Mouse (Mus musculus): Measurements from ENCODE around the gene Fndc11.

Gene Fndc11

GRCm38 (mm10) chr2:181220361-181220760 lies 548 bp downstream of the Fndc11 start:
- no peak for DNase-seq

- no peak for DNase-seq
Measured at GRCm38 (mm10) chr2:181224994-181225393, 5.2 kb downstream of the Fndc11 start.

- DNase-seq: no peak
Measured at GRCm38 (mm10) chr2:181227122-181227521, 7.3 kb downstream of the Fndc11 start.

GRCm38 (mm10) chr2:181228335-181228734 lies 8.5 kb downstream of the Fndc11 start:
- DNase-seq: no peak

- no peak for DNase-seq
Measured at GRCm38 (mm10) chr2:181231171-181231570, 11.4 kb downstream of the Fndc11 start.

- DNase-seq: no peak
Measured at GRCm38 (mm10) chr2:181233443-181233842, 13.6 kb downstream of the Fndc11 start.

- no peak for DNase-seq
Measured at GRCm38 (mm10) chr2:181234680-181235079, 14.9 kb downstream of the Fndc11 start.

GRCm38 (mm10) chr2:181235681-181236566 lies 16.1 kb downstream of the Fndc11 start:
- no peak for DNase-seq

- no peak for DNase-seq
Measured at GRCm38 (mm10) chr2:181237251-181238014, 17.6 kb downstream of the Fndc11 start.

- no peak for DNase-seq
Measured at GRCm38 (mm10) chr2:181238091-181238610, 18.3 kb downstream of the Fndc11 start.

GRCm38 (mm10) chr2:181238861-181239260 lies 19.0 kb downstream of the Fndc11 start:
- DNase-seq: no peak

GRCm38 (mm10) chr2:181239261-181239660 lies 19.4 kb downstream of the Fndc11 start:
- no peak for DNase-seq

GRCm38 (mm10) chr2:181240806-181241440 lies 21.1 kb downstream of the Fndc11 start:
- DNase-seq: no peak

GRCm38 (mm10) chr2:181241602-181242313 lies 21.9 kb downstream of the Fndc11 start, which contains the start of gene Helz2:
Gene Helz2 (minus strand): TSS chr2:181242027.
- peak in 1 of 2 experiments; percentile 53 for DNase-seq

- DNase-seq: no peak
Measured at GRCm38 (mm10) chr2:181242314-181242665, 22.5 kb downstream of the Fndc11 start.

- no peak for DNase-seq
Measured at GRCm38 (mm10) chr2:181243706-181244394, 24.0 kb downstream of the Fndc11 start.

GRCm38 (mm10) chr2:181245031-181245430 lies 25.2 kb downstream of the Fndc11 start:
- DNase-seq: no peak

GRCm38 (mm10) chr2:181249217-181249616 lies 29.4 kb downstream of the Fndc11 start:
- DNase-seq: no peak

GRCm38 (mm10) chr2:181251841-181252240 lies 32.0 kb downstream of the Fndc11 start:
- DNase-seq: no peak

GRCm38 (mm10) chr2:181253248-181253647 lies 33.4 kb downstream of the Fndc11 start:
- no peak for DNase-seq

- no peak for DNase-seq
Measured at GRCm38 (mm10) chr2:181266839-181267238, 47.0 kb downstream of the Fndc11 start.

GRCm38 (mm10) chr2:181272092-181272491 lies 52.3 kb downstream of the Fndc11 start:
- no peak for DNase-seq

All from thymus, adult 18-20 months (tissue).